Mouse (Mus musculus) thymus, adult 2 months (tissue): ENCODE results near the gene Ndufa13.

Experiments
- CTCF ChIP-seq: fragments of 200-500 bp; IDR thresholded peaks from 2 replicates; pipeline ENCODE4 v1.5.1; 2012; ENCODE audit warnings: mild to moderate bottlenecking, control low read depth, low read length, moderate library complexity, borderline replicate concordance; ENCODE audit not compliant: control insufficient read depth, poor library complexity, insufficient read depth; ENCODE audit errors: extremely low read depth
- POLR2A ChIP-seq: fragments of 200-500 bp; IDR thresholded peaks from 2 replicates; pipeline ENCODE4 v1.6.1; 2012; ENCODE audit warnings: mild to moderate bottlenecking, low read length, control low read depth, moderate library complexity; ENCODE audit not compliant: control insufficient read depth, poor library complexity, insufficient read depth; ENCODE audit errors: extremely low read depth

- TF ChIP-seq CTCF (no peak), POLR2A (no peak)
Measured at GRCm38 (mm10) chr8:69876097-69876496, 26.3 kb downstream of the Ndufa13 start.
